Mouse (Mus musculus): ENCODE data around the gene Mertk. TPM values are rescaled to one million over a fixed set of nuclear protein-coding genes. Genes with fewer than 3 reads are reported as not detected.
A peak's percentile ranks its signal among the peaks of the same experiment; 100 is the strongest.

Mertk gene
- polyA plus RNA-seq, 1 experiment from 2014 or later, result 4.6 TPM

DNA sequence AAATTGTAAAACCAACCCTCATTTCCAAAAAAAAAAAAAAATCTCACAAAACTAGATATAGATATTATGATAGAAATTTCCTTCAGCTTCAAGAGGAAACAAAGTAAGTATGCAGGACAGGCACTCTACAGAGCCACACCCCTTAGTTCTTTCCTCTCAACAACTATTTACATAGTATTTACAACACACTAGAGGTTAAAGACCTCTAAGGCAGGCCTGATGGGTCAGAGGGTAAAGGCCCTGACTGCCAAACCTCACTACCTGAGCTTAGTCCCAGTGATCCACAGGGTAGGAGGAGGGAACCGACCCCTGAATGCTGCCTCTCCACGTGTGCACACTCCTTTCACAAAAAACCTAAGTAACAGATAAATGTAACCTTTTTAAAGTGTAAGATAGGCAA, 114.0 kb downstream of the Mertk start:
- Histone ChIP-seq H3K9me3 (no peaks in the 10 kb centered on the region), H3K4me3 (no peak overlapping the region), H3K4me1 (0 out of 2 replicates have a peak, but pooled peaks cover 3% of the 10 kb centered on the region), H3K9ac (replicated peaks) (no peak overlapping the region), H3K27ac (replicated peaks) (no peak overlapping the region), H3K36me3 (no peaks in the 10 kb centered on the region), H3K27me3 (no peaks in the 10 kb centered on the region), H3K4me2 (replicated peaks) (no peak overlapping the region)
- ATAC-seq (ENCODE audit: low FRiP score, low read depth), result no peak
- WGBS, result 27% methylated on average over 2 of the region's 2 CpGs

DNA sequence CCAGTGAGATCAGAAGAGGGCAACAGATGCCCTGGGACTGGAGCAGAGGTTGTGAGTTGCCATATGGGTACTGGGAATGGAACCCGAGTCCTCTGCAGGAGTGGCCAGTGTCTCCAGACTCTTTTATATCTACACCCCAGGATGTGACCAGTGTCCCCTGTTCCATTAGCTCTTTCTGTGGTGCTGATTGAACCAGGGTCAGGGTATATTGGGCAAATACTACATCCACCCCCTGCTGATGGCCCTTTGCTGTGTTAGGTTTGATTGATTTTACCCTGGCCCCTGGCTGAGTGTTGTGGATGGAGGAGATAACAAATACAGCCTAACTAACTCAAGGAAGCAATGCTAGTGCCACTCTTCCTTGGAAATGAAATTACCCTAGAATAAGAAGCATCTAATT, 117.6 kb downstream of the Mertk start:
- no peak overlapping the region for H3K9ac ChIP-seq (replicated peaks)
- H3K9me3 ChIP-seq, result no peaks in the 10 kb centered on the region
- no peaks in the 10 kb centered on the region for H3K36me3 ChIP-seq
- no peaks in the 10 kb centered on the region for H3K27me3 ChIP-seq
- no peak overlapping the region for H3K4me2 ChIP-seq (replicated peaks)
- 75% methylated on average over 1 of the region's 1 CpGs for WGBS
- H3K4me1 ChIP-seq, result peaks cover 13% of the 10 kb centered on the region
- no peak for ATAC-seq (ENCODE audit: low FRiP score, low read depth)
- H3K27ac ChIP-seq (replicated peaks), result no peak overlapping the region
- H3K4me3 ChIP-seq, result no peak overlapping the region

GRCm38 (mm10) chr2:128816916-128817315, 118.2 kb downstream of the Mertk start:
- H3K27ac ChIP-seq (replicated peaks), result no peak overlapping the region
- H3K9ac ChIP-seq (replicated peaks), result no peak overlapping the region
- no peaks in the 10 kb centered on the region for H3K9me3 ChIP-seq
- peaks cover 13% of the 10 kb centered on the region for H3K4me1 ChIP-seq
- H3K4me3 ChIP-seq, result peak overlapping the region; percentile 55; the same call in 1 of the 2 replicates
- WGBS, result 48% methylated on average over 6 of the region's 6 CpGs
- no peaks in the 10 kb centered on the region for H3K27me3 ChIP-seq
- no peak for ATAC-seq (ENCODE audit: low FRiP score, low read depth)
- H3K4me2 ChIP-seq (replicated peaks), result peak overlapping the region; percentile 77
- H3K36me3 ChIP-seq, result no peaks in the 10 kb centered on the region

GRCm38 (mm10) chr2:128817387-128817785, 118.6 kb downstream of the Mertk start:
- WGBS, result under 1% methylated on average over 7 of the region's 7 CpGs
- H3K4me1 ChIP-seq, result peaks cover 13% of the 10 kb centered on the region
- no peaks in the 10 kb centered on the region for H3K9me3 ChIP-seq
- peak overlapping the region; percentile 90 for H3K27ac ChIP-seq (replicated peaks)
- H3K9ac ChIP-seq (replicated peaks), result peak overlapping the region; percentile 50; the same call in 1 of the 2 replicates
- no peak for ATAC-seq (ENCODE audit: low FRiP score, low read depth)
- H3K27me3 ChIP-seq, result no peaks in the 10 kb centered on the region
- H3K36me3 ChIP-seq, result no peaks in the 10 kb centered on the region
- peak overlapping the region; percentile 55 for H3K4me3 ChIP-seq
- peak overlapping the region; percentile 77 for H3K4me2 ChIP-seq (replicated peaks)

GRCm38 (mm10) chr2:128817786-128818681, 119.3 kb downstream of the Mertk start, which contains the start of gene Tmem87b:
TSS of gene Tmem87b (plus strand) at chr2:128818118.
- under 1% methylated on average over 59 of the region's 59 CpGs for WGBS
- Histone ChIP-seq H3K4me3 (peak within 1 kb of the TSS; percentile 55), H3K9me3 (no peaks in the 10 kb centered on the region), H3K9ac (replicated peaks) (peak within 1 kb of the TSS; percentile 59), H3K36me3 (no peaks in the 10 kb centered on the region), H3K4me1 (peaks cover 13% of the 10 kb centered on the region), H3K27me3 (no peaks in the 10 kb centered on the region), H3K27ac (replicated peaks) (peak within 1 kb of the TSS; percentile 90), H3K4me2 (replicated peaks) (peak within 1 kb of the TSS; percentile 77)
- ATAC-seq (ENCODE audit: low FRiP score, low read depth), result peak; percentile 94

DNA sequence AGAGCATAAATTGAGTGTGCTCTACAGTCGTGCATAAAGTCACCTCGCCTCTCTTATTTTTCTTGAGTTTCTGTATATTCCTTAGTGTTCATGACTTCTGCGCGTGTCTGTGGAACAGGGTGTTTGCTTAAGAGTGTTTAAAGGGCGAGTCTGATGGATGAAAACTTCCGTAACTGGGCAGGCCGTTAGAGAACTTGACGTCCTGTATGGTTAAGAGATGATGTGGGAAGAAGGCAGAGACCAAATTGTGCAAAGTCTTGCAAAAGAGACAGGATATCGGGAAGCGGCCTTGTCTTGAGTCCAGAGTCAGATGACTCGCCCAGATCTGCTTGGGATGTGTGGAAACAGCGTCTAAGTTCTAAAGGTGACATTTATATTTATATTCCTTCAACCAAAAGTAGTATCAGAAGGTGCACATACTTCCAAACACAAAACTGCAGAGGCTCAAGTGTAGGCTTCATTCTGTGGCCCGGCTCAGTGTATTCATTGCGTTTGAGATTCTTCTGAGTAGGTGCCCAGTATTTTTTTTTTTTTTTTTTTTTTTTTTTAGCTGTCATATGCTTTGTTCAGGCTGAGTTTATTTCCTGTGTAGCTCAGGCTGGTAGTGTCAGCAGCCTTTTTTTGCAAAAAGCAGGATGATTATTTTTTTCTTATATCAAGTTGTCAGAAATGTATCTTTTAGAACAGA, 120.3 kb downstream of the Mertk start:
- no peaks in the 10 kb centered on the region for H3K27me3 ChIP-seq
- H3K4me1 ChIP-seq, result peaks cover 13% of the 10 kb centered on the region
- no peaks in the 10 kb centered on the region for H3K9me3 ChIP-seq
- no peaks in the 10 kb centered on the region for H3K36me3 ChIP-seq
- 22% methylated on average over 14 of the region's 14 CpGs for WGBS
- peak overlapping the region; percentile 77 for H3K4me2 ChIP-seq (replicated peaks)
- peak overlapping the region; percentile 55 for H3K4me3 ChIP-seq
- H3K9ac ChIP-seq (replicated peaks), result peak overlapping the region; percentile 59
- ATAC-seq (ENCODE audit: low FRiP score, low read depth), result no peak
- peak overlapping the region; percentile 90 for H3K27ac ChIP-seq (replicated peaks)

- Histone ChIP-seq H3K4me1 (peaks cover 13% of the 10 kb centered on the region), H3K9me3 (no peaks in the 10 kb centered on the region), H3K9ac (replicated peaks) (no peak overlapping the region), H3K4me3 (no peak overlapping the region), H3K27me3 (no peaks in the 10 kb centered on the region), H3K36me3 (peaks cover 11% of the 10 kb centered on the region), H3K27ac (replicated peaks) (no peak overlapping the region), H3K4me2 (replicated peaks) (no peak overlapping the region)
- 93% methylated on average over 2 of the region's 2 CpGs for WGBS
- no peak for ATAC-seq (ENCODE audit: low FRiP score, low read depth)
Observed at GRCm38 (mm10) chr2:128820631-128821030, 121.9 kb downstream of the Mertk start.

- H3K9me3 ChIP-seq, result no peaks in the 10 kb centered on the region
- H3K36me3 ChIP-seq, result peaks cover 30% of the 10 kb centered on the region
- ATAC-seq (ENCODE audit: low FRiP score, low read depth), result no peak
- peaks cover 9% of the 10 kb centered on the region for H3K4me1 ChIP-seq
- no peak overlapping the region for H3K9ac ChIP-seq (replicated peaks)
- no peaks in the 10 kb centered on the region for H3K27me3 ChIP-seq
- H3K4me2 ChIP-seq (replicated peaks), result no peak overlapping the region
- no peak overlapping the region for H3K4me3 ChIP-seq
- H3K27ac ChIP-seq (replicated peaks), result no peak overlapping the region
- WGBS, result 92% methylated on average over 5 of the region's 5 CpGs
Observed at GRCm38 (mm10) chr2:128823893-128824292, 125.1 kb downstream of the Mertk start.

DNA sequence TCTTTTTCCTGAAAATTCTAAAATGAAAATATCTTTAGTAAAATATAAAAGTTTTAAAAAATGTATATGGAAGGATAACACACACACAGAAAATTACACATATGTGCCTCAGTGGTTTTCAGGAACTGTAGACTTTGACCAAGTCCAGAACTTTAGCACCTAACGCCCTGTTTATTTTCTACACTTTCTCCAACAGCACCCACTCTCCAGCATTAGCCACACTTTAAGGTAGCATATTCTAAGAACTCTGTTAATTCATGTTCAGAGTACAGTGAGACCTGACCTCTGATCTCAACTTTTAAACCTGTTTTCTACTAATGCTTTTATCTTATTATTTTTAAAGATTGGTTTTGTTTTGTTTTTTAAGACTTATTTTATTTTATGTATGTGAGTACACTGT, 129.0 kb downstream of the Mertk start:
- WGBS, result 87% methylated on average over 1 of the region's 1 CpGs
- Histone ChIP-seq H3K4me1 (no peaks in the 10 kb centered on the region), H3K4me2 (replicated peaks) (no peak overlapping the region), H3K27ac (replicated peaks) (no peak overlapping the region), H3K27me3 (no peaks in the 10 kb centered on the region), H3K4me3 (no peak overlapping the region), H3K9me3 (no peaks in the 10 kb centered on the region), H3K36me3 (peaks cover 60% of the 10 kb centered on the region), H3K9ac (replicated peaks) (no peak overlapping the region)
- no peak for ATAC-seq (ENCODE audit: low FRiP score, low read depth)

DNA sequence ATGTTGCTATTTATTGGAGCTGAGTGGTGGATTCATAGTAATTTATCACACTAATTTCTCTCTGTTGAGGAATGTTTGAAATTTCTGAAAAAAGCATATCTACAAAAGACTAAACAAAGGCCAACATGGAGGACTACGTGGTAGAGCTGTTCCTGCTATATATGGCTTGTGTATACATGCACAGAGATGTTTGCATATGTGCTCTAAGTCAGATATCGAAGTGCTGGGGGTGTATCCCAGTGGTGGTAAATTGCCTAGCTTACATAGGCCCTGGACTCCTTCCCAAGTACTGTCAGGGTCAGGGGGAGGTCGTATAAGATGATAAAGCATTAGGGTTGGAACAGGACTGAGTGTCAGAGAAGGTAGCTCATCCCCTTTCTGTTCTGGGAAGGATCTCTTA, 133.9 kb downstream of the Mertk start:
- no peak for ATAC-seq (ENCODE audit: low FRiP score, low read depth)
- Histone ChIP-seq H3K4me2 (replicated peaks) (no peak overlapping the region), H3K4me1 (no peaks in the 10 kb centered on the region), H3K9me3 (no peaks in the 10 kb centered on the region), H3K27ac (replicated peaks) (no peak overlapping the region), H3K4me3 (no peak overlapping the region), H3K27me3 (no peaks in the 10 kb centered on the region), H3K9ac (replicated peaks) (no peak overlapping the region), H3K36me3 (peaks cover 85% of the 10 kb centered on the region)
- 90% methylated on average over 3 of the region's 3 CpGs for WGBS

- Histone ChIP-seq H3K4me1 (no peaks in the 10 kb centered on the region), H3K36me3 (peaks cover 89% of the 10 kb centered on the region)
- WGBS, result 88% methylated on average over 2 of the region's 2 CpGs
Observed at GRCm38 (mm10) chr2:128833035-128833434, 134.3 kb downstream of the Mertk start.

GRCm38 (mm10) chr2:128833435-128833834, 134.7 kb downstream of the Mertk start:
- WGBS, result 97% methylated on average over 2 of the region's 2 CpGs
- Histone ChIP-seq H3K4me1 (no peaks in the 10 kb centered on the region), H3K4me2 (replicated peaks) (no peak overlapping the region), H3K4me3 (no peak overlapping the region), H3K9ac (replicated peaks) (no peak overlapping the region), H3K27ac (replicated peaks) (no peak overlapping the region), H3K27me3 (no peaks in the 10 kb centered on the region), H3K9me3 (no peaks in the 10 kb centered on the region), H3K36me3 (peaks cover 86% of the 10 kb centered on the region)
- ATAC-seq (ENCODE audit: low FRiP score, low read depth), result no peak

More at GRCm38 (mm10) chr2:128833035-128833434, 134.3 kb downstream of the Mertk start:
- H3K9ac ChIP-seq (replicated peaks), result no peak overlapping the region
- H3K9me3 ChIP-seq, result no peaks in the 10 kb centered on the region
- H3K4me3 ChIP-seq, result no peak overlapping the region
- no peak overlapping the region for H3K4me2 ChIP-seq (replicated peaks)
- no peaks in the 10 kb centered on the region for H3K27me3 ChIP-seq
- ATAC-seq (ENCODE audit: low FRiP score, low read depth), result no peak
- no peak overlapping the region for H3K27ac ChIP-seq (replicated peaks)

Data from midbrain, embryonic 12.5 days (tissue).